Mouse (Mus musculus): ENCODE data around the gene Srebf2.

GRCm38 (mm10) chr15:82151176-82151575 is 4.2 kb downstream of the Srebf2 start:
- TF ChIP-seq CTCF (IDR thresholded peaks at IDR 0.05; ENCODE audit: low read depth, low read length) (no peak), POLR2A (IDR thresholded peaks at IDR 0.05; ENCODE audit: borderline replicate concordance, low read depth, low read length) (no peak)

Measured in bone marrow macrophage, adult 2 months (primary cell).